Mouse (Mus musculus) hindbrain, embryonic 16.5 days (tissue): ENCODE measurements around the gene Sec61a2. TPM values are rescaled to one million over a fixed set of nuclear protein-coding genes. Genes with fewer than 3 reads are reported as not detected.
A peak's percentile ranks its signal among the peaks of the same experiment; 100 is the strongest.

Experiments used
- ATAC-seq: fragments of 200-750 bp; cut with Nextera tagmentation; 2 replicates; pipeline ENCODE4 v1.8.0; 2017; ENCODE audit warnings: moderate TSS enrichment, moderate library complexity
- H3K27ac ChIP-seq: fragments of 300-500 bp; sonication (generic); 2 replicates; pipeline ENCODE4 v1.5.1; 2014; ENCODE audit warnings: low read depth, mild to moderate bottlenecking, control low read depth, low read length, moderate library complexity
- H3K27me3 ChIP-seq: fragments of 300-500 bp; sonication (generic); replicated peaks from 2 replicates; pipeline ENCODE4 v1.6.1; 2014; ENCODE audit warnings: low read length; ENCODE audit not compliant: control insufficient read depth, insufficient read depth
- H3K36me3 ChIP-seq: fragments of 300-500 bp; sonication (generic); 2 replicates; pipeline ENCODE4 v1.6.1; 2014; ENCODE audit warnings: mild to moderate bottlenecking, low read length, moderate library complexity, mixed read lengths; ENCODE audit not compliant: control insufficient read depth, insufficient read depth
- H3K4me1 ChIP-seq: fragments of 300-500 bp; sonication (generic); 2 replicates; pipeline ENCODE4 v1.6.1; 2014; ENCODE audit warnings: low read depth, low read length; ENCODE audit not compliant: control insufficient read depth, insufficient read depth
- H3K4me2 ChIP-seq: fragments of 300-500 bp; sonication (generic); 2 replicates; pipeline ENCODE4 v1.6.1; 2014; ENCODE audit warnings: mild to moderate bottlenecking, low read length, control low read depth, moderate library complexity
- H3K4me3 ChIP-seq: fragments of 300-500 bp; sonication (generic); 2 replicates; pipeline ENCODE4 v1.5.1; 2014; ENCODE audit warnings: mild to moderate bottlenecking, low read length, control low read depth, moderate library complexity
- H3K9ac ChIP-seq: fragments of 300-500 bp; sonication (generic); 2 replicates; pipeline ENCODE4 v1.6.1; 2014; ENCODE audit warnings: low read depth, mild to moderate bottlenecking, control low read depth, low read length, moderate library complexity
- H3K9me3 ChIP-seq: fragments of 300-500 bp; sonication (generic); 2 replicates; pipeline ENCODE4 v1.6.1; 2014; ENCODE audit warnings: mild to moderate bottlenecking, low read length, moderate library complexity; ENCODE audit not compliant: control insufficient read depth
- WGBS: fragments of 180-500 bp; shearing (Covaris S2); extraction: QIAGEN DNeasy Blood & Tissue Kit; methylation state at CpG from one replicate; pipeline ENCODE4 v1.1.7; 2014; 5-methylcytosine and 5-hydroxymethylcytosine counted together
- polyA plus RNA-seq: library from polyadenylated mRNA; unstranded; fragments of >200 nt; fragmentation: Nextera tagmentation; extraction: Ambion mirVana; gene quantifications from 2 replicates; pipeline ENCODE4 v1.2.1, GENCODE M21; 2015

The Sec61a2 gene
- polyA plus RNA-seq, 1 experiment from 2014 or later: 122 TPM

GRCm38 (mm10) chr2:5851116-5851515 lies 44.1 kb downstream of the Sec61a2 start:
- H3K27me3 ChIP-seq: no peaks in the 10 kb centered on the region
- no peak overlapping the region for H3K4me3 ChIP-seq
- peaks cover 4% of the 10 kb centered on the region for H3K4me1 ChIP-seq
- no peaks in the 10 kb centered on the region for H3K9me3 ChIP-seq
- H3K36me3 ChIP-seq: 0 out of 2 replicates have a peak, but pooled peaks cover 3% of the 10 kb centered on the region
- H3K4me2 ChIP-seq: no peak overlapping the region
- H3K9ac ChIP-seq: no peak overlapping the region
- 93% methylated on average over 9 of the region's 9 CpGs for WGBS
- H3K27ac ChIP-seq: no peak overlapping the region
- no peak for ATAC-seq

GRCm38 (mm10) chr2:5845826-5846225 lies 49.4 kb downstream of the Sec61a2 start:
- H3K27ac ChIP-seq: no peak overlapping the region
- H3K4me3 ChIP-seq: peak overlapping the region; percentile 82
- whole genome bisulfite sequencing: 32% methylated on average over 4 of the region's 4 CpGs
- ATAC-seq: no peak
- H3K27me3 ChIP-seq: no peaks in the 10 kb centered on the region
- H3K4me2 ChIP-seq: peak overlapping the region; percentile 70
- H3K9ac ChIP-seq: peak overlapping the region; percentile 85
- H3K9me3 ChIP-seq: no peaks in the 10 kb centered on the region
- H3K36me3 ChIP-seq: peaks cover 7% of the 10 kb centered on the region; the same call in 1 of the 2 replicates
- peaks cover 10% of the 10 kb centered on the region for H3K4me1 ChIP-seq

GRCm38 (mm10) chr2:5844873-5845631 lies 50.2 kb downstream of the Sec61a2 start, which contains the start of the genes Nudt5 and Cdc123:
Gene Nudt5, plus strand, starts transcription at chr2:5845019.
Gene Cdc123, minus strand, starts transcription at chr2:5845164.
- H3K9ac ChIP-seq: peak within 1 kb of the TSS; percentile 85
- peak within 1 kb of the TSS; percentile 80 for H3K4me2 ChIP-seq
- H3K4me3 ChIP-seq: peak within 1 kb of the TSS; percentile 82
- H3K36me3 ChIP-seq: peaks cover 14% of the 10 kb centered on the region
- peaks cover 10% of the 10 kb centered on the region for H3K4me1 ChIP-seq
- no peaks in the 10 kb centered on the region for H3K27me3 ChIP-seq
- H3K9me3 ChIP-seq: no peaks in the 10 kb centered on the region
- WGBS: under 1% methylated on average over 53 of the region's 53 CpGs
- H3K27ac ChIP-seq: peak within 1 kb of the TSS; percentile 93
- ATAC-seq: peak; percentile 98

GRCm38 (mm10) chr2:5844181-5844872 lies 50.9 kb downstream of the Sec61a2 start:
- peak overlapping the region; percentile 85 for H3K9ac ChIP-seq
- 4% methylated on average over 23 of the region's 23 CpGs for WGBS
- no peaks in the 10 kb centered on the region for H3K27me3 ChIP-seq
- H3K4me1 ChIP-seq: peaks cover 10% of the 10 kb centered on the region
- peak overlapping the region; percentile 80 for H3K4me2 ChIP-seq
- peaks cover 17% of the 10 kb centered on the region for H3K36me3 ChIP-seq
- H3K9me3 ChIP-seq: no peaks in the 10 kb centered on the region
- H3K27ac ChIP-seq: peak overlapping the region; percentile 93
- H3K4me3 ChIP-seq: peak overlapping the region; percentile 82
- ATAC-seq: peak; percentile 55

GRCm38 (mm10) chr2:5840815-5841214 lies 54.4 kb downstream of the Sec61a2 start:
- Histone ChIP-seq H3K36me3 (peaks cover 21% of the 10 kb centered on the region), H3K4me2 (no peak overlapping the region)
- WGBS: 97% methylated on average over 11 of the region's 11 CpGs

GRCm38 (mm10) chr2:5825265-5825913 lies 69.8 kb downstream of the Sec61a2 start:
- Histone ChIP-seq H3K36me3 (peaks cover 8% of the 10 kb centered on the region), H3K27me3 (no peaks in the 10 kb centered on the region), H3K4me2 (no peak overlapping the region), H3K4me3 (no peak overlapping the region), H3K9me3 (no peaks in the 10 kb centered on the region), H3K27ac (no peak overlapping the region), H3K9ac (no peak overlapping the region), H3K4me1 (no peaks in the 10 kb centered on the region)
- WGBS: 95% methylated on average over 5 of the region's 5 CpGs
- no peak for ATAC-seq

More at GRCm38 (mm10) chr2:5840815-5841214, 54.4 kb downstream of the Sec61a2 start:
- no peak for ATAC-seq
- no peak overlapping the region for H3K4me3 ChIP-seq
- H3K4me1 ChIP-seq: peaks cover 3% of the 10 kb centered on the region
- no peak overlapping the region for H3K9ac ChIP-seq
- H3K27me3 ChIP-seq: no peaks in the 10 kb centered on the region
- no peaks in the 10 kb centered on the region for H3K9me3 ChIP-seq
- no peak overlapping the region for H3K27ac ChIP-seq

GRCm38 (mm10) chr2:5824685-5825084 lies 70.5 kb downstream of the Sec61a2 start:
- Histone ChIP-seq H3K27me3 (no peaks in the 10 kb centered on the region), H3K4me2 (no peak overlapping the region), H3K36me3 (peaks cover 14% of the 10 kb centered on the region), H3K27ac (no peak overlapping the region), H3K9ac (no peak overlapping the region), H3K4me1 (no peaks in the 10 kb centered on the region), H3K9me3 (no peaks in the 10 kb centered on the region), H3K4me3 (no peak overlapping the region)
- ATAC-seq: no peak
- 86% methylated on average over 5 of the region's 5 CpGs for WGBS

- ATAC-seq: no peak
These were observed 71.0 kb downstream of the Sec61a2 start for GRCm38 (mm10) chr2:5824213-5824612.

GRCm38 (mm10) chr2:5822449-5822848 lies 72.8 kb downstream of the Sec61a2 start:
- no peak overlapping the region for H3K27ac ChIP-seq
- ATAC-seq: no peak
- 94% methylated on average over 6 of the region's 6 CpGs for WGBS
- no peaks in the 10 kb centered on the region for H3K27me3 ChIP-seq
- H3K4me2 ChIP-seq: no peak overlapping the region
- H3K4me1 ChIP-seq: no peaks in the 10 kb centered on the region
- no peaks in the 10 kb centered on the region for H3K9me3 ChIP-seq
- H3K36me3 ChIP-seq: peaks cover 14% of the 10 kb centered on the region
- no peak overlapping the region for H3K9ac ChIP-seq
- no peak overlapping the region for H3K4me3 ChIP-seq

More at GRCm38 (mm10) chr2:5824213-5824612, 71.0 kb downstream of the Sec61a2 start:
- no peak overlapping the region for H3K9ac ChIP-seq
- WGBS: 29% methylated on average over 1 of the region's 1 CpGs
- H3K36me3 ChIP-seq: peaks cover 14% of the 10 kb centered on the region
- no peaks in the 10 kb centered on the region for H3K9me3 ChIP-seq
- H3K27ac ChIP-seq: no peak overlapping the region
- H3K4me1 ChIP-seq: no peaks in the 10 kb centered on the region
- no peaks in the 10 kb centered on the region for H3K27me3 ChIP-seq
- no peak overlapping the region for H3K4me2 ChIP-seq
- no peak overlapping the region for H3K4me3 ChIP-seq
